Mouse (Mus musculus) cerebellum, adult 9-10 months (tissue): ENCODE data around the gene Cacnb1.
A peak's percentile ranks its signal among the peaks of the same experiment; 100 is the strongest.

ENCODE experiments used
- DNase-seq: peaks from one replicate; pipeline ENCODE4 v3.0.0; 2022

The Cacnb1 gene

DNA sequence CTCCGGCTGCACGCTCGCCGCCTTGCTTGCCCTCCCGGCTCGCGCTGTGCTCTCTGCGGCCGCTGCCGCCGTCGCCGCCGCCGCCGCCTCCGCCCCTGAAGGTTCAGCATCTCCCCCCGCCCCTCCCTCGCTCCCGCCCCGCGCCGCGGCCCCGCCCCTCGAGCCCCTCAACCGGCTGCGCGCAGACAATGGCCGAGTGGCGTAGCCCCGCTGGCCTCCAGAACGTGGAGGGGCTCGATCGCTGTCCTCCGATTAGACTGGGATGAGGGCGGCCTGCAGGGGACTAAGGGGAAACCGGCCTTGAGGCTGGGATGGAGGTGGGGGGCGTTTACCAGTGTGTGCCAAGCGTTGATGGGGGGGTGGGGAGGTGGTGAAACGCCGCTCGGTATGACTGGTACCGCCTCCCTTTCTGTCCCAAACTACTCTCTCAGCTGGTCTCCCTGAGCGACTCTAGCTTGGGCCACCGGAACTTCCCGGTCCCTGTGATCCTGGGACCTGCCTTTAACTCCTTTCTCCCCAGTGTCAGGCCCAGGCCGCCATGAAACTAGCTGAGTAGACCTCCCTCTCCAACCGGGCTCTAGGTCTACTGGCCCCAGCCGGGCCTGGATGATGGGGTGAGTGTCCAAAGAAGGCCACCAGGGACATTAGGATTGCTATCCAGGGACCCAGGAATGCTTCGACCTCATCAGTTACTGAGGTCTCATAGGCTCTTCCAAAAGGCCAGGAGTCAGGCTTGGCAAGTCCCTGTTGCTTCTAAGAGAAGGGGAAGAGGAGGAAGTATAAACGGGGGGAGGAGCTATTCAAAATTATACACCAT, at the start of gene Cacnb1:
Gene Cacnb1, minus strand, starts transcription at position 480 of the 817 bp plus-strand sequence.
- DNase-seq: peak; percentile 60

DNA sequence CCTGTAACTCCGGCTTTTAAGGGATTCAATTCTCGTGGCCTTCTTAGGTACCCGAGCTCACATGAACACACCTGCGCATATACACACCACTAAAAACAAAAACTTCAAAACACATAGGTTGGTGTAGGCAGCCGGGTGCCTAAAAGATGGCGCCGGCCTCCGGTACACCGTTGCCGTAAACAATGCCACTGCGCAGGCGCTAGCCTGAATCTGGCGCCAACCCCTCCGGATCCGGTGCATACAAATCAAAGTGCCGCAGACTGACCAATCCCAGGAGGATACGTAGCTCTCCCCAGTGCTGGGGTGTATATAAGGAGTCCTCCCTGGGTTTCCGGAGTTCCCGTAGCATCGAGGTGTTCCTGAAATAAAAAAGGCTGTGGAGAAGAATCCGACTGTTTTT, 44.4 kb upstream of the Cacnb1 start:
- DNase-seq: no peak

DNA sequence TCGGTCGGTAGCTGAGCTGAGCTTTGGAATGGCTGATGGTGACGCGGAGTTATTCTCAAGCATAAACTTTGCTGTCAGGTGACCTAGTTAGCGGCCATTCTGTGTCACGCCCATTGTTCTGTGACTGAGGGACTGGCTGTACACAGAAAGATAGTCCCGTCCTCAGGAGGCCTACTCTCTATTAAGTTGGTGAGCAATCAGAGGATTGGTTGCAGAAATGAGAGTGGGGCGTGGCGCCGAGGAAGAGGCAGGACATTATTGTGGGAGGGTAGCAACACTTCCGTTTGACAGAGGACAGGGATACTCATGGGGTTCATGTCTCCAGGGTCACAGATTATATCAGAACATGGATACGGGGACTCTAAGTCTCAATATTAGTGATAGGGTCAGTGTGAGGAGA, 43.4 kb upstream of the Cacnb1 start:
- no peak for DNase-seq

- peak; percentile 43 for DNase-seq
These were observed 39.2 kb upstream of the Cacnb1 start for GRCm38 (mm10) chr11:98061904-98062562.

DNA sequence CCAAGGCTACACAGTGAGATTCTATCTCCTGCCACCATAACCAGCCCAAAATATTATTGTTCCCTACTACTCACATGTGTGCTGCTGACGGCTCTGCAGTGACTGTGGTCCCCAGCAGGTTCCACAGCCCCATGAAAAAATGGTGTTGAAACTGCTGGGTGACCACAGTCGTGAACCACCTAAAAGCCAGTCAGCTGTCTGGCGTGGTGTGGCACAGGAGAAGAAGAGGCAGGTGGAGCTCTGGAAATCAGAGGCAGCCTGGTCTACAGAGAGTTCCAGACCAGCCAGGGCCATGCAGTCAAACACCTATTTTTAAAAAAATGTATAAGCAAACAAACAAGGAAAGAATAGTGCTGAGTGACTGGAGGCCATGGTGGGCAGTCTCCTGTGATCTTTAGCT, 38.6 kb upstream of the Cacnb1 start:
- DNase-seq: no peak

GRCm38 (mm10) chr11:98060104-98060692, 37.4 kb upstream of the Cacnb1 start:
- no peak for DNase-seq

GRCm38 (mm10) chr11:98059662-98060061, 36.8 kb upstream of the Cacnb1 start:
- DNase-seq: peak; percentile 39

- DNase-seq: no peak
These were observed 35.2 kb upstream of the Cacnb1 start for GRCm38 (mm10) chr11:98057998-98058397.

DNA sequence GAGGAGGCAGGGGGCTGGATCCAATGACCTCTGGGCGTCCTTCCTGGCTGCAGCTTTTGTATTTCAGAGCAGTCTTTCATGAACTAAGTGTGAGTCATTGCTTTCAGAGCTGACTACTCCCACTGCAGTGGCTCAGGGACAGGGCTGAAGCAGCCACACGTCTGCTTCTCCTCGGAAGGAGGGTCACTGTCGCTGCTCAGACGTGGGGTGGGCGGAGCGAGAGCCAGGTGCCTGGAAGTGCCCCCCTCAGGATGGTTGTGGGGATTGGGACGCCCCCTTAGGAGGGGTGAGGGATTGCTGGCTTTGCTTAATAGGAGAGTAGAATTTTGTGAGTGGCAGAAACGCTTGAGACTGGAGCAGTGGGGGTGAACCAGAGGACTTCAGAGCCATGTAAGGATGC, 34.6 kb upstream of the Cacnb1 start:
- DNase-seq: no peak

GRCm38 (mm10) chr11:98052989-98053834, 30.4 kb upstream of the Cacnb1 start, which contains the start of gene Stac2:
Gene Stac2 (minus strand): TSS chr11:98053462.
- DNase-seq: peak; percentile 84

DNA sequence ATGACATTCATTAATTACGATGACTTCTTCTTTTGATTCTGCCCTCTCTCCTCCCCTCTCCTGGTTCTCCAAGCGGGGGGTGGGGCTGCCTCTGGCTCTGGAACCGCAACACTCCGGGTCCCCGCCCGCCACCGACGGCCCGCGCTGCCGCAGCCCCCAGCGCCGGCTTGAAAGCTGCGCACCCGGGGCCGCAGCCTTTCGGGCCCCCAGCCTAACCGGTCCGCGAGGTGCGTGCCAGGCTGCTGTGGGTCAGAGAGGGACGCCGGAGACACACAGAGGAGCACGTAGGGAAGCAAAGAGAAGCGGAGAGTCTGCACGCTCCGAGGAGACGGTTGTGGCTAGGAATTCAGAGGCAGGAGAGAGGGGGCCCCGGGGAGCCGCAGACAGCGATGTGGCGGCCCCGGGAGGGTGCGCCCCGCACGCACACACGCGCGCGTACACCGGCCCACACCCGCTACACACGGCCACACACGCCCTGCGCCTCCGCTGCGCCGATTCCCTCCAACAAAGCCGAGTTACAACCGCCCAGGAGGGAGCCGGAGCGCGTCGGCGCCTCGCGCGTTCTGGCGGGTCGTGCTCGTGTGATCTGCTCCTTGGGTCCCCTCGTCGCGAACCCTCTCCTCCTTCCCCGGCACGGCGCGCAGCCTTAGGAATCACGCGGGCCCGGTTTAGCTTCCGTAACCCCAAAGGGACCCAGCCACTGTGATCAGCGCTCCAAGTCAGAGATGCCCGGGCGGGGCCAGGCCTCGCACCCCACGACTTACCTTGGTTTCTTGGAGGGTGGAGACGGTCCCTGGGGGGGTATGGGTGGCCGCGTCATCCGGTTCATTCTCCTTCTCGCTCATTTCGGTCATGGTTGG, 29.5 kb upstream of the Cacnb1 start:
- no peak for DNase-seq

DNA sequence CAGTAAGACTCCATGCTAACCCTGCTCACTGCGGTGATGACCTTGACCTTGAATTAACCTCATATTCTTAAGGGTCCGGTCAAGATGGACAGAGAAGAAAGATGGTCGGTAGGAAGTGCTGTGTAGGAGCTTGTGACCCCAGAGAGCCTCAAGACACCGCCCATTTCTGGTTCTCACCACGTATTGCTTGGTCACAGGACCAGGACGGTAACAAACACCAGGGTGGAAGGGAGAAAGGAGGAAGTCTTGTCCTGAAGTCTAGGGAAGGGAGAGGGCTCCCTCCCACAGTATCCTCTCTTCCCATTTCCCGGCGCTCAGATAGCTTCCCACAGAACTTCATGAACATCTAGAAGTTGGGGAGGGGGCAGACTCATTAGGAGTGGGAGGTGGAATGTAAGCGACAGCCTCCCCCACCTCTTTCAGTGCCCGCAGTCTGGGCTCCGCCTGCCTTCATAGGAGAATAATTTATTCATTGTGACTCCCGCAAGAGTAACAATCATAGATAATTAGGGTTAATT, 28.8 kb upstream of the Cacnb1 start:
- DNase-seq: no peak

GRCm38 (mm10) chr11:98050940-98051339, 28.1 kb upstream of the Cacnb1 start:
- no peak for DNase-seq

GRCm38 (mm10) chr11:98050520-98050815, 27.6 kb upstream of the Cacnb1 start:
- no peak for DNase-seq

- no peak for DNase-seq
These were observed 27.1 kb upstream of the Cacnb1 start for GRCm38 (mm10) chr11:98049672-98050519.

- peak; percentile 93 for DNase-seq
These were observed 24.9 kb upstream of the Cacnb1 start for GRCm38 (mm10) chr11:98047745-98048144.

DNA sequence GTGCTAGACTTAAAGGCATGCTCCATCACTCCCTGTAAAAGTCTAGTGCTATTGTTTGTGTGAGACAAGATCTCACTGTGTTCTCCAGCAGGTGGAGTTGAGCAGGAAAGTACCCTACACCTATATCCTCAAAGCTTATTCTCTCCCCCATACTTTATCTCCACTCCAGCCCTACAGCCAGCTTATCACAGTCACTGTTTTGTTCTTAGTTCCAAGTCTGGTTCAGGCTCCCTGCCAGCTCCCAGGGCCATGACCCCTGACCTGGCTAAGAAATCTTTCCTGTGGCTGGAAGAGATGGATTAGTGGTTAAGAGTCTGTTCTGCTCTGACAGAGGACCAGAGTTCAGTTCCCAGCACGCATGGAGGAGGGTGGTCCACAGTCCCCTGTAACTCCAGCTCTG, 23.6 kb upstream of the Cacnb1 start:
- peak; percentile 49 for DNase-seq

DNA sequence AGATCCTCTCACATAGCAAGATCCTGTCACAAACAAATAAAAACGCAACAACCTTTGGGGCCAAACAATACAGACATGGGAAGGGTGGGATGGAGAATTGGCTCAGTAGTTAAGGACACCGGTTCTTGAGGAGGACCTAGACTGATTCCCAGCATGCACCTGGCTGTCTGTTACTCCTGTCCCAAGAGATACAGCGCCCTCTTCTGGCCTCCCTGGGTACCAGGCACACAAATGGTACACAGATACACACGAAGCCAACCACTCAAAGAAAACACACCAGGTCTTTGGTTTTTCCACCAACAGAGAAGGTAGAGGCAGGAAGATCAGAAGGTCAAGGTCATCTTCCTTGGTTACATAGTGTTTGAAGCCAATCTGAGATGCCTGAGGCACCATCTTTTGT, 22.8 kb upstream of the Cacnb1 start:
- DNase-seq: peak; percentile 55

- peak; percentile 41 for DNase-seq
These were observed 21.2 kb upstream of the Cacnb1 start for GRCm38 (mm10) chr11:98044074-98044473.

- DNase-seq: peak; percentile 26
These were observed 19.9 kb upstream of the Cacnb1 start for GRCm38 (mm10) chr11:98042741-98043140.

DNA sequence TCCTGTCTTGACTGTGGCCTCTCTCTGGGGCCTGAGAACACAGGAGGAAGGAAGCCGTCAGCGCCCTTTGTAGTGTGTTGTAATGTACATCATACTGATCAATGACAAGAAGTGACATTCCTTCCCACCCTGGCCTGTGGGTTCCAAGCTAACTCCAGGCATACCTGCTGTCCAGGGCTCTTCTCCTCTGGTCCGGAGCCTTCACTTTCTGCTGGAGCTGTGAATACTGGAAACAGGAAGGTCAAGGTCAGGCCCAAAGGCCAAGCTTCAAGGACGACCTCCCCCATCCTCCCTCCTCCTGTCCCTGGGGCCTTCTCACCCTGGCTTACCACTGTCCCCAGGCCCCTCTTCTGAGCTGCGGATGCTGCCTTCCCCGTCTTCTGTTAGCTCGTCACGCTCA, 18.1 kb upstream of the Cacnb1 start:
- DNase-seq: no peak
